Comparison of ENCODE assay signal across 24 mouse cellular contexts in the genomic region with DNA sequence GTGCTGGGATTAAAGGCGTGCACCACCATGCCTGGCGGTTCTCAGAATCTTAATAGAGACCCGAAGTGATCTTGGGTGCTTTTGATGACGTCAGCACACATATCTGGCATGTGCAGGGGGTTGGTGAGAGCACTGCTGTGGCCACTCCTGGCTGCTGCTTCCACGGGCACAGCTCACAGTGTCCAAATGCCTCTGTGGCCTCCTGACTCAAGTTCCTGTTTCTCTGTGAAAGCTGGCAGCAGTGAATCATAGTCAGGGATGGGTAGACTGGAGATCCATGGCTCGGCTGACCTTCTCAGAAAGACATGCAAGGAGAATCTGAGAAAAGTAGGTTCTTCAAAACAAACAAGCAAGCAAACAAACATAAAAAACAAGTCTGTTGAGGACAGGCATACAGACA. TPM values are rescaled to one million over a fixed set of nuclear protein-coding genes. Genes with fewer than 3 reads are reported as not detected.
"Had no signal": no experiment of that assay in that cellular context is flagged by ENCODE, and none has a peak within 500 bp of the region (broad histone marks: within the 10 kb centered on the region; RNA-seq: fewer than 3 reads in every experiment).

No protein-coding gene starts in this region.

- DNase-seq: gastrocnemius, postnatal 14 days; gastrocnemius, postnatal 36 days; heart, adult 11 months; heart, adult 2 months; heart, postnatal 14 days; heart, postnatal 36 days; kidney, adult 11 months; kidney, adult 2 months; kidney, adult 9 months; kidney, postnatal 14 days; kidney, postnatal 36 days; layer of hippocampus, adult 9-11 months; liver; liver, embryonic 13.5 days; liver, postnatal 0 days had no signal

RNA-seq across cellular contexts. Expression of a gene that starts 5.9 kb away (rescaled TPM):
- total RNA-seq: gastrocnemius, adult 8-10 months; gastrocnemius, postnatal 14 days; gastrocnemius, postnatal 36 days; heart, adult 2 months; heart, postnatal 14 days; heart, postnatal 36 days; hematopoietic stem cell, adult 5-6 weeks; hindbrain, postnatal 0 days; layer of hippocampus, adult 18-20 months; layer of hippocampus, adult 8-10 months; layer of hippocampus, postnatal 25 days; left cerebral cortex, postnatal 36 days had no signal

RNA-seq across cellular contexts. Expression of a gene that starts 6.2 kb away (rescaled TPM):
- total RNA-seq: gastrocnemius, adult 8-10 months; gastrocnemius, postnatal 14 days; gastrocnemius, postnatal 36 days; heart, adult 2 months; heart, postnatal 14 days; heart, postnatal 36 days; hematopoietic stem cell, adult 5-6 weeks; hindbrain, postnatal 0 days; layer of hippocampus, adult 18-20 months; layer of hippocampus, adult 8-10 months; layer of hippocampus, postnatal 25 days had no signal

RNA-seq across cellular contexts. Expression of a gene that starts 34.5 kb away (rescaled TPM):
- total RNA-seq: gastrocnemius, adult 8-10 months; gastrocnemius, postnatal 14 days; gastrocnemius, postnatal 36 days; hematopoietic stem cell, adult 5-6 weeks; layer of hippocampus, adult 8-10 months; layer of hippocampus, postnatal 25 days; left cerebral cortex, adult 2 months; left cerebral cortex, postnatal 14 days; left cerebral cortex, postnatal 36 days had no signal

RNA-seq across cellular contexts. Expression of a gene that starts 47.6 kb away (rescaled TPM):
- total RNA-seq: hematopoietic stem cell, adult 5-6 weeks had no signal
